Mouse (Mus musculus) bone marrow, adult 2 months (tissue): ENCODE measurements at regions not wholly inside any gene's neighbourhood (a gene's known extent, or its start where the extent isn't known, plus 50 kb on each side); places are given as distances from the start of the nearest gene placed in this dataset.

ENCODE experiments used
- CTCF ChIP-seq: fragments of 200-500 bp; IDR thresholded peaks from 2 replicates; pipeline ENCODE4 v1.5.1; 2011; ENCODE audit warnings: low read length, control low read depth; ENCODE audit not compliant: control insufficient read depth, insufficient read depth
- POLR2A ChIP-seq: fragments of 200-500 bp; IDR thresholded peaks from 2 replicates; pipeline ENCODE4 v1.6.1; 2011; ENCODE audit warnings: low read depth, mild to moderate bottlenecking, control low read depth, low read length, borderline replicate concordance; ENCODE audit not compliant: control insufficient read depth

- TF ChIP-seq CTCF (no peak), POLR2A (no peak)
Measured at GRCm38 (mm10) chr13:107244173-107244572, 222.2 kb upstream of the Kif2a start.
